12 mouse cellular contexts compared by ENCODE assay signal in genomic region chr6:117910120-117910661, GRCm38 (mm10). TPM values are rescaled to one million over a fixed set of nuclear protein-coding genes. Genes with fewer than 3 reads are reported as not detected.
DNase-seq lines count a peak whose midpoint lies in the region; ATAC-seq and TF ChIP-seq lines count a peak whose summit lies in the region.
"Had no signal": no experiment of that assay in that cellular context is flagged by ENCODE, and none has a peak within 500 bp of the region (broad histone marks: within the 10 kb centered on the region; RNA-seq: fewer than 3 reads in every experiment).

No protein-coding gene starts in this region.

- H3K27me3 ChIP-seq in kidney, embryonic 15.5 days: no peaks in the 10 kb centered on the region
- H3K27me3 ChIP-seq in E14TG2a.4 (ENCODE audit: insufficient read depth, low read length): no peaks in the 10 kb centered on the region
- no peaks in the 10 kb centered on the region for H3K27me3 ChIP-seq in G1E (ENCODE audit: insufficient read depth, low read length)
- no peaks in the 10 kb centered on the region for H3K27me3 ChIP-seq in limb, embryonic 13.5 days

- no peaks in the 10 kb centered on the region for H3K9me3 ChIP-seq in kidney, embryonic 15.5 days (replicated peaks)
- H3K9me3 ChIP-seq in E14TG2a.4 (ENCODE audit: low read length): no peaks in the 10 kb centered on the region
- no peaks in the 10 kb centered on the region for H3K9me3 ChIP-seq in G1E (replicated peaks)
- H3K9me3 ChIP-seq in limb, embryonic 13.5 days: no peaks in the 10 kb centered on the region

- WGBS in kidney, embryonic 15.5 days: 82% methylated on average over 6 of the region's 6 CpGs
- WGBS in limb, embryonic 13.5 days: 83% methylated on average over 6 of the region's 6 CpGs

- DNase-seq in kidney, adult 9 months: no peak
- no peak for DNase-seq in G1E (ENCODE audit: low spot score)
- no peak for DNase-seq in adrenal gland, adult 2 months
- DNase-seq in yolk sac, embryonic 10.5 days (ENCODE audit: low spot score): no peak
- DNase-seq: kidney, adult 2 months; layer of hippocampus, adult 9-11 months; midbrain, embryonic 14.5 days; right cerebral cortex, postnatal 14 days had no signal

- H3K4me1 ChIP-seq in kidney, embryonic 15.5 days: peaks cover 40% of the 10 kb centered on the region
- H3K4me1 ChIP-seq in E14TG2a.4 (replicated peaks; ENCODE audit: low read depth, low read length) (peaks cover 64% of the 10 kb centered on the region), G1E (ENCODE audit: insufficient read depth, low read depth, low read length) (peaks cover 35% of the 10 kb centered on the region)
- peaks cover 29% of the 10 kb centered on the region for H3K4me1 ChIP-seq in limb, embryonic 13.5 days

- H3K9ac ChIP-seq in kidney, embryonic 15.5 days: no peak overlapping the region
- H3K9ac ChIP-seq in limb, embryonic 13.5 days: no peak overlapping the region

- H3K4me3 ChIP-seq in kidney, embryonic 15.5 days (replicated peaks): peak overlapping the region; percentile 97; the same call in 1 of the 2 replicates
- H3K4me3 ChIP-seq in E14TG2a.4 (replicated peaks; ENCODE audit: low read length) (peak overlapping the region; percentile 99), G1E (ENCODE audit: low read depth, low read length) (peak overlapping the region; percentile 95)
- peak overlapping the region; percentile 10; the same call in 1 of the 2 replicates for H3K4me3 ChIP-seq in limb, embryonic 13.5 days

- no peak for ATAC-seq in kidney, embryonic 15.5 days (replicated peaks; ENCODE audit: low FRiP score)
- ATAC-seq in G1E (ENCODE audit: extremely low read depth, insufficient number of reproducible peaks, low FRiP score, poor library complexity, severe bottlenecking): no peak
- no peak for ATAC-seq in limb, embryonic 13.5 days (ENCODE audit: low FRiP score, low read depth)

- TF ChIP-seq CTCF in E14TG2a.4 (conservative IDR thresholded peaks at IDR 0.05; ENCODE audit: low read length) (no peak), G1E (IDR thresholded peaks at IDR 0.05; ENCODE audit: low read depth, low read length) (no peak)

- H3K27ac ChIP-seq in kidney, embryonic 15.5 days: no peak overlapping the region
- H3K27ac ChIP-seq in limb, embryonic 13.5 days: no peak overlapping the region

- peak overlapping the region; percentile 76; the same call in 1 of the 2 replicates for H3K4me2 ChIP-seq in kidney, embryonic 15.5 days
- H3K4me2 ChIP-seq in limb, embryonic 13.5 days (replicated peaks): peak overlapping the region; percentile 3; the same call in 1 of the 2 replicates

- no peaks in the 10 kb centered on the region for H3K36me3 ChIP-seq in kidney, embryonic 15.5 days
- peaks cover 55% of the 10 kb centered on the region for H3K36me3 ChIP-seq in E14TG2a.4 (ENCODE audit: insufficient read depth, low read length)
- H3K36me3 ChIP-seq in G1E (replicated peaks): peaks cover 37% of the 10 kb centered on the region
- H3K36me3 ChIP-seq in limb, embryonic 13.5 days: no peaks in the 10 kb centered on the region

RNA-seq across cellular contexts. Expression of gene Hnrnpf, which starts 10.1 kb away (rescaled TPM):
- 748 and 781 TPM in 2 replicates for polyA plus RNA-seq in kidney, embryonic 15.5 days (2015; fragmentation: Nextera tagmentation; extraction: Ambion mirVana)
- total RNA-seq in G1E (2014; fragmentation: Nextera tagmentation) (483 and 552 TPM in 2 replicates), G1E (2017) (1,860 and 1,876 TPM in 2 replicates)
- polyA plus RNA-seq in G1E (2012): 171 and 204 TPM in 2 replicates
- 668 and 681 TPM in 2 replicates for polyA plus RNA-seq in limb, embryonic 13.5 days (2015; fragmentation: Nextera tagmentation; extraction: Ambion mirVana)
- 100 to 1,000 TPM; 299 to 305 TPM for total RNA-seq in adrenal gland, adult 2 months (2021)
- polyA plus RNA-seq in adrenal gland, adult 2 months (2012; rRNA removed): 30.0 and 43.5 TPM in 2 replicates

RNA-seq across cellular contexts. Expression of gene Fxyd4, which starts 27.3 kb away (rescaled TPM):
- polyA plus RNA-seq in kidney, embryonic 15.5 days (2015; fragmentation: Nextera tagmentation; extraction: Ambion mirVana): 81.2 and 92.6 TPM in 2 replicates
- total RNA-seq in G1E (2014; fragmentation: Nextera tagmentation) (not detected in 2 replicates), G1E (2017) (0.46 TPM in 1 of 2 replicates, not detected in the other)
- not detected in 2 replicates for polyA plus RNA-seq in G1E (2012)
- 2.7 and 4.7 TPM in 2 replicates for polyA plus RNA-seq in limb, embryonic 13.5 days (2015; fragmentation: Nextera tagmentation; extraction: Ambion mirVana)
- not detected for total RNA-seq in adrenal gland, adult 2 months (2021)
- polyA plus RNA-seq in adrenal gland, adult 2 months (2012; rRNA removed): not detected in 2 replicates
- total RNA-seq: heart, postnatal 25 days had no signal

RNA-seq across cellular contexts. Expression of gene Zfp239, which starts 48.3 kb away (rescaled TPM):
- 9.4 and 12.7 TPM in 2 replicates for polyA plus RNA-seq in kidney, embryonic 15.5 days (2015; fragmentation: Nextera tagmentation; extraction: Ambion mirVana)
- total RNA-seq in G1E (2014; fragmentation: Nextera tagmentation): 23.9 and 30.3 TPM in 2 replicates
- 17.8 and 19.9 TPM in 2 replicates for total RNA-seq in G1E (2017)
- 3.5 and 6.4 TPM in 2 replicates for polyA plus RNA-seq in G1E (2012)
- polyA plus RNA-seq in limb, embryonic 13.5 days (2015; fragmentation: Nextera tagmentation; extraction: Ambion mirVana): 14.4 and 16.3 TPM in 2 replicates
- 1 to 10 TPM; 1.8 to 3.1 TPM for total RNA-seq in adrenal gland, adult 2 months (2021)
- polyA plus RNA-seq in adrenal gland, adult 2 months (2012; rRNA removed): 0.61 and 0.83 TPM in 2 replicates

Comparison
In these comparisons a context has a peak if more than half of its experiments do, and no peak if none do; other contexts are left out.
1. H3K4me3 ChIP-seq: peak in every context shown above with its lines; median percentile 99 in E14TG2a.4; 97 in kidney, embryonic 15.5 days; 95 in G1E; 10 in limb, embryonic 13.5 days.
2. RNA of gene Fxyd4, which starts 27.3 kb away (polyA plus RNA-seq): 81.2 to 92.6 TPM in kidney, embryonic 15.5 days; 2.7 to 4.7 TPM in limb, embryonic 13.5 days, not detected in G1E and not detected in adrenal gland, adult 2 months; every median in the first group is over 10 times any median in the second.